Mouse (Mus musculus) CH12.LX (cell line): ENCODE results near the gene Slc26a10. TPM values are rescaled to one million over a fixed set of nuclear protein-coding genes. Genes with fewer than 3 reads are reported as not detected.

Source experiments
- DNase-seq: peaks from one replicate; pipeline ENCODE4 v3.0.0-alpha.2; 2013; ENCODE audit errors: extremely low read depth
- H3K27ac ChIP-seq: 2 replicates; pipeline ENCODE4 v1.5.1; 2012; ENCODE audit warnings: low read depth, mild to moderate bottlenecking, control low read depth, moderate library complexity; ENCODE audit not compliant: insufficient read depth
- H3K27me3 ChIP-seq: replicated peaks from 2 replicates; pipeline ENCODE3; 2012; ENCODE audit warnings: inconsistent platforms
- H3K36me3 ChIP-seq, 2 experiments: replicated peaks in 1 of 2; 2 replicates each; pipeline versions ENCODE3 to v1.6.1; 2012; ENCODE audit warnings: inconsistent platforms in 1 of 2, low read length in 1 of 2, mild to moderate bottlenecking in 1 of 2, mixed read lengths in 1 of 2, moderate library complexity in 1 of 2; ENCODE audit not compliant: control insufficient read depth in 1 of 2, insufficient read depth in 1 of 2
- H3K4me1 ChIP-seq, 2 experiments: 2 replicates each; pipeline ENCODE4 v1.6.1; 2012; ENCODE audit warnings: inconsistent platforms in 1 of 2, moderate library complexity in 1 of 2; ENCODE audit not compliant: insufficient read depth in 2 of 2, control insufficient read depth in 1 of 2
- H3K4me2 ChIP-seq: 2 replicates; pipeline ENCODE4 v1.6.1; 2012; ENCODE audit warnings: low read depth, mild to moderate bottlenecking, control low read depth; ENCODE audit not compliant: poor library complexity, insufficient read depth, severe bottlenecking
- H3K4me3 ChIP-seq, 3 experiments: fragments of 150-350 bp in 1 of 3; sonication (generic) in 1 of 3; replicated peaks in 1 of 3; 2 replicates each; pipeline versions ENCODE3 to v1.5.1; 2011 to 2012; ENCODE audit warnings: low read depth in 2 of 3, low read length in 2 of 3, mild to moderate bottlenecking in 2 of 3, moderate library complexity in 2 of 3, control low read depth in 1 of 3, improper control_type of control experiment in 1 of 3, inconsistent platforms in 1 of 3, mixed read lengths in 1 of 3; ENCODE audit not compliant: poor library complexity in 1 of 3
- H3K79me2 ChIP-seq: replicated peaks from 2 replicates; pipeline ENCODE4 v1.6.1; 2012; ENCODE audit warnings: mild to moderate bottlenecking, moderate library complexity; ENCODE audit not compliant: control insufficient read depth, poor library complexity, insufficient read depth, severe bottlenecking; ENCODE audit errors: extremely low read depth
- H3K9ac ChIP-seq: 2 replicates; pipeline ENCODE4 v1.6.1; 2012; ENCODE audit warnings: low read depth, mild to moderate bottlenecking, control low read depth, moderate library complexity; ENCODE audit not compliant: insufficient read depth
- H3K9me3 ChIP-seq: replicated peaks from 2 replicates; pipeline ENCODE3; 2012; ENCODE audit warnings: low read length, inconsistent platforms, mixed read lengths
- BHLHE40 ChIP-seq: IDR thresholded peaks from 2 replicates; pipeline ENCODE4 v1.6.1; 2011; ENCODE audit warnings: mild to moderate bottlenecking, low read depth, low read length, improper control_type of control experiment
- CHD1 ChIP-seq: IDR thresholded peaks from 2 replicates; pipeline ENCODE4 v1.6.1; 2012; ENCODE audit warnings: low read depth, low read length, improper control_type of control experiment, inconsistent platforms
- CTCF ChIP-seq, 2 experiments: IDR thresholded peaks in 1 of 2; conservative IDR thresholded peaks in 1 of 2; 2 replicates each; pipeline ENCODE4 v1.5.1; 2011 to 2012; ENCODE audit warnings: low read depth in 2 of 2, low read length in 2 of 2, improper control_type of control experiment in 1 of 2, inconsistent platforms in 1 of 2, mild to moderate bottlenecking in 1 of 2, moderate library complexity in 1 of 2
- E2F4 ChIP-seq: IDR thresholded peaks from 2 replicates; pipeline ENCODE4 v1.6.1; 2011; ENCODE audit warnings: low read depth, low read length, improper control_type of control experiment; ENCODE audit not compliant: insufficient replicate concordance
- ETS1 ChIP-seq: conservative IDR thresholded peaks from 2 replicates; pipeline ENCODE4 v1.6.1; 2012; ENCODE audit warnings: low read depth, mild to moderate bottlenecking, inconsistent platforms, low read length, improper control_type of control experiment, moderate library complexity
- GABPA ChIP-seq: IDR thresholded peaks from 2 replicates; pipeline ENCODE4 v1.6.1; 2012; ENCODE audit warnings: low read depth, low read length, improper control_type of control experiment, inconsistent platforms; ENCODE audit not compliant: insufficient replicate concordance
- HCFC1 ChIP-seq: IDR thresholded peaks from 2 replicates; pipeline ENCODE4 v1.6.1; 2012; ENCODE audit warnings: low read depth, mild to moderate bottlenecking, inconsistent platforms, low read length, improper control_type of control experiment
- IRF4 ChIP-seq: IDR thresholded peaks from 2 replicates; pipeline ENCODE4 v1.6.1; 2014; ENCODE audit warnings: low read depth, mild to moderate bottlenecking, inconsistent platforms, low read length, improper control_type of control experiment
- JUN ChIP-seq: IDR thresholded peaks from 2 replicates; pipeline ENCODE4 v1.6.1; 2011; ENCODE audit warnings: low read depth, mild to moderate bottlenecking, low read length, improper control_type of control experiment, moderate library complexity; ENCODE audit not compliant: insufficient read depth
- KAT2A ChIP-seq: IDR thresholded peaks from 2 replicates; pipeline ENCODE4 v1.6.1; 2012; ENCODE audit warnings: low read length, improper control_type of control experiment, inconsistent platforms; ENCODE audit not compliant: insufficient replicate concordance
- MAFK ChIP-seq: IDR thresholded peaks from 2 replicates; pipeline ENCODE4 v1.6.1; 2011; ENCODE audit warnings: low read length, improper control_type of control experiment; ENCODE audit not compliant: insufficient replicate concordance
- MAX ChIP-seq: IDR thresholded peaks from 2 replicates; pipeline ENCODE4 v1.6.1; 2011; ENCODE audit warnings: low read length, improper control_type of control experiment
- MAZ ChIP-seq: IDR thresholded peaks from 2 replicates; pipeline ENCODE4 v1.6.1; 2012; ENCODE audit warnings: low read depth, mild to moderate bottlenecking, inconsistent platforms, low read length, improper control_type of control experiment, moderate library complexity
- MEF2A ChIP-seq: IDR thresholded peaks from 2 replicates; pipeline ENCODE4 v1.6.1; 2014; ENCODE audit warnings: low read depth, mild to moderate bottlenecking, inconsistent platforms, low read length, improper control_type of control experiment, borderline replicate concordance
- MXI1 ChIP-seq: IDR thresholded peaks from 2 replicates; pipeline ENCODE4 v1.6.1; 2011; ENCODE audit warnings: mild to moderate bottlenecking, low read depth, low read length, improper control_type of control experiment
- MYC ChIP-seq: IDR thresholded peaks from 2 replicates; pipeline ENCODE4 v1.6.1; 2011; ENCODE audit warnings: low read depth, mild to moderate bottlenecking, improper control_type of control experiment, low read length
- NELFE ChIP-seq: IDR thresholded peaks from 2 replicates; pipeline ENCODE4 v1.6.1; 2011; ENCODE audit warnings: low read depth, low read length, improper control_type of control experiment
- NRF1 ChIP-seq: IDR thresholded peaks from 2 replicates; pipeline ENCODE4 v1.6.1; 2014; ENCODE audit warnings: low read depth, mild to moderate bottlenecking, inconsistent platforms, low read length, improper control_type of control experiment, moderate library complexity
- POLR2A ChIP-seq: IDR thresholded peaks from 2 replicates; pipeline ENCODE4 v1.6.1; 2011; ENCODE audit warnings: low read depth, mild to moderate bottlenecking, improper control_type of control experiment, low read length
- POLR2AphosphoS2 ChIP-seq: IDR thresholded peaks from 2 replicates; pipeline ENCODE4 v1.6.1; 2011; ENCODE audit warnings: low read depth, low read length, improper control_type of control experiment
- RAD21 ChIP-seq: IDR thresholded peaks from 2 replicates; pipeline ENCODE4 v1.6.1; 2011; ENCODE audit warnings: low read depth, mild to moderate bottlenecking, low read length, improper control_type of control experiment, moderate library complexity
- SIN3A ChIP-seq: IDR thresholded peaks from 2 replicates; pipeline ENCODE4 v1.6.1; 2012; ENCODE audit warnings: low read length, improper control_type of control experiment, inconsistent platforms
- SMC3 ChIP-seq: IDR thresholded peaks from 2 replicates; pipeline ENCODE4 v1.6.1; 2011; ENCODE audit warnings: low read depth, low read length, improper control_type of control experiment
- TBP ChIP-seq: conservative IDR thresholded peaks from 2 replicates; pipeline ENCODE4 v1.6.1; 2011; ENCODE audit warnings: low read depth, low read length, improper control_type of control experiment
- TCF12 ChIP-seq: IDR thresholded peaks from 2 replicates; pipeline ENCODE4 v1.6.1; 2014; ENCODE audit warnings: low read depth, mild to moderate bottlenecking, inconsistent platforms, low read length, improper control_type of control experiment
- UBTF ChIP-seq: IDR thresholded peaks from 2 replicates; pipeline ENCODE4 v1.6.1; 2012; ENCODE audit warnings: low read depth, mild to moderate bottlenecking, inconsistent platforms, low read length, improper control_type of control experiment, moderate library complexity
- USF1 ChIP-seq: IDR thresholded peaks from 2 replicates; pipeline ENCODE4 v1.6.1; 2014; ENCODE audit warnings: low read depth, mild to moderate bottlenecking, inconsistent platforms, low read length, improper control_type of control experiment
- USF2 ChIP-seq: conservative IDR thresholded peaks from 2 replicates; pipeline ENCODE4 v1.6.1; 2011; ENCODE audit warnings: low read depth, low read length, improper control_type of control experiment
- dilution Hi-C: fragments of 300-500 bp; cut with MboI; formaldehyde crosslinking; loops from 2 replicates; pipeline ENCODE4 v1.14.3; 2020; ENCODE audit warnings: low sequenced_read_pairs; ENCODE audit not compliant: extremely low pct_unique_long_range_greater_than_20kb, extremely low pct_ligation_motif_present
- in situ Hi-C: fragments of 300-500 bp; cut with MboI; formaldehyde crosslinking; loops from 3 replicates; pipeline ENCODE4 v1.14.3; 2019; ENCODE audit warnings: low sequenced_read_pairs, low pct_ligation_motif_present, low pct_unique_long_range_greater_than_20kb, mixed read lengths
- polyA plus RNA-seq: library from polyadenylated mRNA; unstranded; fragments of >175 nt; gene quantifications from 2 replicates; pipeline ENCODE4 v1.2.1, GENCODE M21; 2012; ENCODE audit warnings: low read depth; ENCODE audit not compliant: insufficient read length
- total RNA-seq, 2 experiments: library from RNA; depleted of rRNA; stranded (reverse); fragments of 300-350 nt in 1 of 2; fragments of >200 nt in 1 of 2; gene quantifications; 2 replicates each; pipeline ENCODE4 v1.2.3; 2012 to 2014

The Slc26a10 gene
- total and polyA plus RNA-seq, 3 experiments, result 0.05 to 1.7 (median 0.16) TPM

DNA sequence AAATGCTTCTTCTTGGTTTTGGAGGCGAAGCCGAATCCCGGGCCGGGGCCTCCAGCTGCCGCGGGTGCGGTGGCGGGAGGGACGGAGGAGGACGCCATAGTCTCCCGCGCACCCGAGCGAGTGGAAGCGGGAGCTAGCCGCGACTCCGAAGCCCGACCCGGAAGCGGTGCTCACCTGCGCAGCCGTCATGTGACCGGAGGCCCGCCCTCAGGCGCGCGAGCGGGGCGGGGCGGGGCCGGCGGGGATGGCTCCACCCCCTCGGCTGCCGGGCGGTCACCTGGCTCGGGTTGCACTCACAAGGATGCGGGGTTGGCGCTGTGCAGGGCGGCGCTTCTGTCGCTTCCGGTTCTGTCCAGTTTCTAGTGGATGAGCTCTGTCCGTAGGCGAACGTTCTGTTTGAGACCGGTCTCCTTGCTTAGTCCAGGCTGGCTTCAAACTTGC is 31.0 kb upstream of the Slc26a10 start, which contains the start of gene Pip4k2c (continued):
- no peak for TF ChIP-seq SMC3
- TF ChIP-seq GABPA, result no peak
- peak; percentile 91 for TF ChIP-seq TCF12
- peak; percentile 93 for TF ChIP-seq NELFE
- TF ChIP-seq BHLHE40, result peak; percentile 92
- peak; percentile 57 for TF ChIP-seq MAX
- peak; percentile 85 for TF ChIP-seq USF2
- peak; percentile 90 for TF ChIP-seq POLR2AphosphoS2

DNA sequence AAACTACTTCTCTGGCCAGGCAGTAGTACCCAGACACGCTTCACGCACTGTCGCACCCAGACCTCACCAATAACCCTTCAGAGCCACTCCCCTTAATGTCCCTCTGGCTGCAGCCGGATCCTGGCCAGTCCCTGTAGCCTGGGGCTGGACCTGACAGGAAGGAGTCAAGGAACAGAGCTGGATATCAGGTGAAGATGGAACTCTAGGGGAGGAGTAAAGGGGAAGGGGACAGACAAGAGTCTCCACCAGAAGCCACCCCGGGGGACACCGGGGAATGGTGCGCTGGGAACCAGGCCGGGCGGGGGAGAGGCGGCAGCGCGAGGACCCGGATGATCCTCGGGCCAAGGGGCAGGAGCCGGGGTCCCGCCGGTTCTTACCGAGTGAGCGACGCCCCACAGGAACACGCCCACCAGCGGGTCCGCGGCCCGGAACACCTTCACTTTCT is 30.5 kb upstream of the Slc26a10 start:
- H3K9ac ChIP-seq, result peak overlapping the region; percentile 46; the same call in 1 of the 2 replicates
- peak; percentile 33 for DNase-seq
- in situ Hi-C loops, result no loop called here
- dilution Hi-C loops, result no loop called here
- H3K9me3 ChIP-seq, result no peaks in the 10 kb centered on the region
- H3K4me3 ChIP-seq, result peak overlapping the region; percentile 64 to 90 (median 80)
- peaks cover 7 to 21% of the 10 kb centered on the region in 2 experiments for H3K4me1 ChIP-seq
- H3K27ac ChIP-seq, result no peak overlapping the region
- H3K4me2 ChIP-seq, result peak overlapping the region; percentile 57
- H3K27me3 ChIP-seq, result no peaks in the 10 kb centered on the region
- peaks cover 25 to 37% of the 10 kb centered on the region in 2 experiments for H3K36me3 ChIP-seq
- TF ChIP-seq MXI1, result no peak
- TF ChIP-seq HCFC1, result no peak
- TF ChIP-seq RAD21, result no peak
- no peak for TF ChIP-seq KAT2A
- TF ChIP-seq MAX, result no peak; the same call in 1 of the 2 replicates
- no peak for TF ChIP-seq USF1
- no peak for TF ChIP-seq ETS1
- no peak for TF ChIP-seq SIN3A
- peaks cover 8% of the 10 kb centered on the region; the same call in 1 of the 2 replicates for H3K79me2 ChIP-seq

DNA sequence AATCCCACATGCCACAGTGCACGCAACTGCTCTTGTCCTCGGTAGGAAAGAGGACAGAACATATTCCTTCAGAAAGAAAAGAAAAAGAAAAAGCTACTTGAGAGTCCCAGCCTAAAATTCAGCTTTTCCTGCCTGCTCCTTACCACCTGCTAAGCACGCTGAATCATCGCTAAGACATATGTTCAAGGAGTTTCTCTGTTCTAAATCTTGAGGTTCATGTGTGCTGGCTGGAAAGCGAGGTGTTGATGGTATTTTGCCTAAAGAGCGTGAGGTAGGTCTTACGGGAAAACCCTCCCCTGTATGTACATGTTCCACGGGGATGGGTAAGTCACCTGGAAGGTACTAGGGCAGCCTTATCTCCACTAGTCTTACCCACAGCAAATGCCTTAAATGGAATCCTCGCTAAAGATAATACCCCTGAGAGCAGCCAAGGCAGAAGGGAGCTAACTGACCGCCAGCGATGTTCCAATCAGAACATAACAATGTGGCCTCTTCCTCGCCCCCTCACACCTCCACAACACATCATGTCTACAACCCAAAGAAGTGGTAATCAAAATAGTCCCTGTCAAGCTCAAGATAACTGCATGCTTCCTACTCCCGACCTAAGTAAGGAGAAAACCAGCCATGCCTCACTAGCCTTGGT is 29.6 kb upstream of the Slc26a10 start:
- dilution Hi-C loops (no loop called here), in situ Hi-C loops (no loop called here)
- peak overlapping the region; percentile 57 for H3K4me2 ChIP-seq
- H3K9me3 ChIP-seq, result no peaks in the 10 kb centered on the region
- peaks cover 8% of the 10 kb centered on the region; the same call in 1 of the 2 replicates for H3K79me2 ChIP-seq
- no peaks in the 10 kb centered on the region for H3K27me3 ChIP-seq
- H3K36me3 ChIP-seq, result peaks cover 34 to 46% of the 10 kb centered on the region in 2 experiments
- no peak for DNase-seq
- TF ChIP-seq POLR2A, result no peak
- TF ChIP-seq TBP, result no peak
- no peak for TF ChIP-seq IRF4
- no peak for TF ChIP-seq KAT2A
- TF ChIP-seq CHD1, result no peak
- TF ChIP-seq SMC3, result no peak
- no peak for TF ChIP-seq ETS1
- TF ChIP-seq MEF2A, result no peak
- TF ChIP-seq USF2, result no peak
- no peak for TF ChIP-seq UBTF
- TF ChIP-seq CTCF (conservative IDR thresholded peaks at IDR 0.05 in 1 of 2, IDR thresholded peaks at IDR 0.05 in 1 of 2; ENCODE audit: low read depth in 2 of 2, low read length in 2 of 2), result no peak
- TF ChIP-seq NRF1, result no peak
- no peak for TF ChIP-seq POLR2AphosphoS2
- no peak for TF ChIP-seq MYC
- TF ChIP-seq MAZ, result no peak
- no peak for TF ChIP-seq E2F4
- TF ChIP-seq SIN3A, result no peak
- no peak for TF ChIP-seq MAFK
- no peak for TF ChIP-seq JUN
- no peak overlapping the region for H3K27ac ChIP-seq
- peaks cover 7 to 16% of the 10 kb centered on the region in 2 experiments for H3K4me1 ChIP-seq
- peak overlapping the region in 2 of 3 experiments; percentile 64 to 90 for H3K4me3 ChIP-seq
- no peak overlapping the region for H3K9ac ChIP-seq
